Mouse (Mus musculus): ENCODE measurements at regions not wholly inside any gene's neighbourhood (a gene's known extent, or its start where the extent isn't known, plus 50 kb on each side); places are given as distances from the start of the nearest gene placed in this dataset.

- POLR2A ChIA-PET: no interaction called here
- H3K27me3 ChIP-seq: peaks cover 9% of the 10 kb centered on the region
- ATAC-seq (no peak), DNase-seq (ENCODE audit: low read depth, low spot score) (no peak)
- CTCF ChIA-PET: no interaction called here
- in situ Hi-C loops (cut with MboI; ENCODE audit: low pct_unique_long_range_greater_than_20kb): no loop called here
- no peak for TF ChIP-seq CTCF (IDR thresholded peaks at IDR 0.05)
Measured at GRCm38 (mm10) chr3:134610244-134610643, 218.6 kb upstream of the Tacr3 start.

- CTCF ChIA-PET: interaction anchor here (1.5 kb wide), 1 partner anchor 18 kb away, joined by 3 read pairs; no protein-coding TSS in a partner anchor
- peaks cover 9% of the 10 kb centered on the region for H3K27me3 ChIP-seq
- DNase-seq (ENCODE audit: low read depth, low spot score) (no peak), ATAC-seq (no peak)
- POLR2A ChIA-PET: no interaction called here
- in situ Hi-C loops (cut with MboI; ENCODE audit: low pct_unique_long_range_greater_than_20kb): no loop called here
- TF ChIP-seq CTCF (IDR thresholded peaks at IDR 0.05): no peak
Measured at GRCm38 (mm10) chr3:134611516-134612297, 217.1 kb upstream of the Tacr3 start.

GRCm38 (mm10) chr3:134612298-134612616, 216.6 kb upstream of the Tacr3 start:
- in situ Hi-C loops (cut with MboI; ENCODE audit: low pct_unique_long_range_greater_than_20kb): no loop called here
- CTCF ChIA-PET: interaction anchor here (1.5 kb wide), 1 partner anchor 18 kb away, joined by 3 read pairs; no protein-coding TSS in a partner anchor
- DNase-seq (ENCODE audit: low read depth, low spot score): no peak
- H3K27me3 ChIP-seq: peaks cover 9% of the 10 kb centered on the region
- POLR2A ChIA-PET: no interaction called here
- no peak for ATAC-seq
- TF ChIP-seq CTCF (IDR thresholded peaks at IDR 0.05): no peak

- H3K27me3 ChIP-seq: peaks cover 3% of the 10 kb centered on the region
- ATAC-seq (peak; percentile 56), DNase-seq (ENCODE audit: low read depth, low spot score) (no peak)
- in situ Hi-C loops (cut with MboI; ENCODE audit: low pct_unique_long_range_greater_than_20kb): loop anchor here (5.0 to 25.0 kb wide), 4 partner anchors 762 to 1892 kb away; no protein-coding TSS in a partner anchor
- CTCF ChIA-PET: interaction anchor here (0.9 to 2.1 kb wide), 13 partner anchors 10 to 1315 kb away, joined by 3 to 12 read pairs (median 5); no protein-coding TSS in a partner anchor
- TF ChIP-seq CTCF (IDR thresholded peaks at IDR 0.05): peak; percentile 93
- POLR2A ChIA-PET: interaction anchor here (0.7 kb wide), 1 partner anchor 296 kb away, joined by 4 read pairs; no protein-coding TSS in a partner anchor
Measured at GRCm38 (mm10) chr3:134629166-134630134, 199.4 kb upstream of the Tacr3 start.

- no peak for TF ChIP-seq CTCF (IDR thresholded peaks at IDR 0.05)
- no peak for DNase-seq (ENCODE audit: low read depth, low spot score)
- no peak for ATAC-seq
- POLR2A ChIA-PET: no interaction called here
- CTCF ChIA-PET: interaction anchor here (0.9 to 2.1 kb wide), 13 partner anchors 11 to 1316 kb away, joined by 3 to 12 read pairs (median 5); no protein-coding TSS in a partner anchor
- H3K27me3 ChIP-seq: peaks cover 3% of the 10 kb centered on the region
- in situ Hi-C loops (cut with MboI; ENCODE audit: low pct_unique_long_range_greater_than_20kb): loop anchor here (25.0 kb wide), 2 partner anchors 1293 to 1893 kb away; no protein-coding TSS in a partner anchor
Measured at GRCm38 (mm10) chr3:134630135-134630516, 198.7 kb upstream of the Tacr3 start.

GRCm38 (mm10) chr3:134648727-134649445, 179.9 kb upstream of the Tacr3 start:
- DNase-seq (ENCODE audit: low read depth, low spot score): no peak
- no peak for ATAC-seq
- CTCF ChIA-PET: interaction anchor here (0.8 to 2.1 kb wide), 3 partner anchors 19 to 599 kb away, joined by 3 to 5 read pairs (median 5); no protein-coding TSS in a partner anchor
- peaks cover 2% of the 10 kb centered on the region for H3K27me3 ChIP-seq
- peak; percentile 42 for TF ChIP-seq CTCF (IDR thresholded peaks at IDR 0.05)
- POLR2A ChIA-PET: no interaction called here
- in situ Hi-C loops (cut with MboI; ENCODE audit: low pct_unique_long_range_greater_than_20kb): loop anchor here (25.0 kb wide), 2 partner anchors 1312 to 1912 kb away; no protein-coding TSS in a partner anchor

- H3K27me3 ChIP-seq: no peaks in the 10 kb centered on the region
- ATAC-seq (no peak), DNase-seq (ENCODE audit: low read depth, low spot score) (no peak)
- ChIA-PET CTCF (interaction anchor here (1.1 to 1.5 kb wide), 2 partner anchors 10 to 11 kb away, joined by 3 to 4 read pairs; no protein-coding TSS in a partner anchor), POLR2A (no interaction called here)
- TF ChIP-seq CTCF (IDR thresholded peaks at IDR 0.05): peak; percentile 39
- in situ Hi-C loops (cut with MboI; ENCODE audit: low pct_unique_long_range_greater_than_20kb): loop anchor here (5.0 to 25.0 kb wide), 2 partner anchors 553 to 1083 kb away; no protein-coding TSS in a partner anchor
Measured at GRCm38 (mm10) chr3:134654051-134654450, 174.8 kb upstream of the Tacr3 start.

GRCm38 (mm10) chr3:134694893-134695292, 133.9 kb upstream of the Tacr3 start:
- no peak for TF ChIP-seq CTCF (IDR thresholded peaks at IDR 0.05)
- no peak for ATAC-seq
- CTCF ChIA-PET: interaction anchor here (1.0 kb wide), 1 partner anchor 15 kb away, joined by 3 read pairs; no protein-coding TSS in a partner anchor
- in situ Hi-C loops (cut with MboI; ENCODE audit: low pct_unique_long_range_greater_than_20kb): no loop called here
- H3K27me3 ChIP-seq: no peaks in the 10 kb centered on the region
- no peak for DNase-seq (ENCODE audit: low read depth, low spot score)
- POLR2A ChIA-PET: no interaction called here

GRCm38 (mm10) chr3:134718620-134719019, 110.2 kb upstream of the Tacr3 start:
- DNase-seq (ENCODE audit: low read depth, low spot score) (no peak), ATAC-seq (no peak)
- peak; percentile 66 for TF ChIP-seq CTCF (IDR thresholded peaks at IDR 0.05)
- H3K27me3 ChIP-seq: no peaks in the 10 kb centered on the region
- ChIA-PET POLR2A (no interaction called here), CTCF (no interaction called here)
- in situ Hi-C loops (cut with MboI; ENCODE audit: low pct_unique_long_range_greater_than_20kb): loop anchor here (10.0 kb wide), 1 partner anchor 486 kb away; no protein-coding TSS in a partner anchor

- ChIA-PET POLR2A (no interaction called here), CTCF (no interaction called here)
- no peak for TF ChIP-seq CTCF (IDR thresholded peaks at IDR 0.05)
- in situ Hi-C loops (cut with MboI; ENCODE audit: low pct_unique_long_range_greater_than_20kb): no loop called here
- DNase-seq (ENCODE audit: low read depth, low spot score) (no peak), ATAC-seq (no peak)
- peaks cover 4% of the 10 kb centered on the region for H3K27me3 ChIP-seq
Measured at GRCm38 (mm10) chr3:134735684-134736083, 93.1 kb upstream of the Tacr3 start.
